Mouse (Mus musculus): ENCODE measurements around the gene Eif2s2. TPM values are rescaled to one million over a fixed set of nuclear protein-coding genes. Genes with fewer than 3 reads are reported as not detected.
A peak's percentile ranks its signal among the peaks of the same experiment; 100 is the strongest.
"Not testable (repeated sequence)": the region's sequence is repeated elsewhere in the genome, so short reads cannot be mapped to it uniquely, and the experiment has no call there.

Gene Eif2s2
- total RNA-seq (2021) = 100 to 1,000 TPM; 106 to 109 TPM
- long read RNA-seq, experiment 1, full-length matches to known transcripts = 303 of 311 reads
- long read RNA-seq, experiment 1, partial matches to known transcripts = 5 of 311 reads
- long read RNA-seq, experiment 1, other reads (novel, unspliced or antisense) = 3 of 311 reads
- long read RNA-seq, experiment 2, full-length matches to known transcripts = 348 of 353 reads
- long read RNA-seq, experiment 2, partial matches to known transcripts = 2 of 353 reads
- long read RNA-seq, experiment 2, other reads (novel, unspliced or antisense) = 3 of 353 reads

- peak; percentile 94 for DNase-seq
Observed at GRCm38 (mm10) chr2:154892201-154893044, at the start of gene Eif2s2. TSS of gene Eif2s2 (minus strand) at chr2:154892935.

GRCm38 (mm10) chr2:154941952-154942351 is 49.2 kb upstream of the Eif2s2 start:
- DNase-seq = no peak

GRCm38 (mm10) chr2:154937547-154938390 is 45.0 kb upstream of the Eif2s2 start:
- no peak for DNase-seq

GRCm38 (mm10) chr2:154936536-154937155 is 43.9 kb upstream of the Eif2s2 start:
- no peak for DNase-seq

GRCm38 (mm10) chr2:154936106-154936505 is 43.4 kb upstream of the Eif2s2 start:
- no peak for DNase-seq

GRCm38 (mm10) chr2:154933884-154934283 is 41.1 kb upstream of the Eif2s2 start:
- DNase-seq = no peak

GRCm38 (mm10) chr2:154928298-154928697 is 35.6 kb upstream of the Eif2s2 start:
- no peak for DNase-seq

- no peak for DNase-seq
Observed at GRCm38 (mm10) chr2:154926843-154927242, 34.1 kb upstream of the Eif2s2 start.

- no peak for DNase-seq
Observed at GRCm38 (mm10) chr2:154925411-154926031, 32.8 kb upstream of the Eif2s2 start.

GRCm38 (mm10) chr2:154922134-154922533 is 29.4 kb upstream of the Eif2s2 start:
- not testable (repeated sequence) for DNase-seq

- DNase-seq = no peak
Observed at GRCm38 (mm10) chr2:154920896-154921295, 28.2 kb upstream of the Eif2s2 start.

GRCm38 (mm10) chr2:154917866-154918641 is 25.3 kb upstream of the Eif2s2 start:
- DNase-seq = no peak

- DNase-seq = peak; percentile 11
Observed at GRCm38 (mm10) chr2:154916547-154916946, 23.8 kb upstream of the Eif2s2 start.

GRCm38 (mm10) chr2:154915922-154916541 is 23.3 kb upstream of the Eif2s2 start:
- DNase-seq = no peak

- no peak for DNase-seq
Observed at GRCm38 (mm10) chr2:154909789-154910188, 17.1 kb upstream of the Eif2s2 start.

GRCm38 (mm10) chr2:154908223-154908622 is 15.5 kb upstream of the Eif2s2 start:
- DNase-seq = not testable (repeated sequence)

- no peak for DNase-seq
Observed at GRCm38 (mm10) chr2:154905796-154906195, 13.1 kb upstream of the Eif2s2 start.

- DNase-seq = no peak
Observed at GRCm38 (mm10) chr2:154902111-154902510, 9.4 kb upstream of the Eif2s2 start.

- not testable (repeated sequence) for DNase-seq
Observed at GRCm38 (mm10) chr2:154899412-154899811, 6.7 kb upstream of the Eif2s2 start.

GRCm38 (mm10) chr2:154899004-154899403 is 6.3 kb upstream of the Eif2s2 start:
- DNase-seq = not testable (repeated sequence)

All from gastrocnemius, postnatal 10 days (tissue).